Mouse (Mus musculus): ENCODE data around the gene Wnt3a. TPM values are rescaled to one million over a fixed set of nuclear protein-coding genes. Genes with fewer than 3 reads are reported as not detected.

The Wnt3a gene
- polyA plus RNA-seq (2015; fragmentation: Nextera tagmentation; extraction: Ambion mirVana), result 0.48 and 0.55 TPM in 2 replicates

DNA sequence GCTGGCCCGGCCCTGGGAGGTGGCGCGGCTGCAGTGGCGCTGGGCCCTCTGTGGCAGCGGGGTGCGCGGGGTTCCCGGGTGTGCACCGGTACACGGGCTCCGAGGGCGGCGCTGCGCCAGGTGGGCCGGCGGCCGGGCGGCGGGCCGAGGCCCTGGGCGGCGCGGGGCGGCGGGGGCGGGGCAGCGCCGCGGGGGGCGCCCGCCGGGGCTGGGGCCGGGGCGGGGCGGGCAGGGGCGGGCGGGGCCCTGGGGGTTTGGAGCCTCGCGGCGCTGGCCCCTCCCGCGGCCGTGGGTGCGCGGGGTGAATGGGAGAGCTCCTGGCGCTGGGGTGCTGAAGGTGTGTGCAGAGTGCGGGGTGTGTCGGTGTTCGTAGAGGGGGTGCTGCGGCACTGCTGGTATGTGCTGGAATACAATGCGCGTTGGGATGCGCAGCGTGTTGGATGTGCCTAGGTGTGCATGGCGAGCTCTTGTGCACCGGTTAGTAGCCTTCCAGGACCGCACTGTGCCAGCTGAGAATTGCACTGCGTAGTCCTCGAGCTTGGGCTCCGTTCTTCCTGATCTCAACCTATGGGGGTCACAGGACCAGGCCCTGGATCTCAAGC is at the start of gene Wnt3a:
Gene Wnt3a, minus strand, starts transcription at position 51 of the 602 bp plus-strand sequence.
- WGBS, result 1% methylated on average over 19 of the region's 60 CpGs
- H3K36me3 ChIP-seq (ENCODE audit: control insufficient read depth, insufficient read depth, low read length), result no peaks in the 10 kb centered on the region
- H3K4me3 ChIP-seq (ENCODE audit: low read length), result peak within 1 kb of the TSS; percentile 45
- H3K27ac ChIP-seq (ENCODE audit: low read length), result no peak within 1 kb of the TSS
- peaks cover 5% of the 10 kb centered on the region for H3K4me1 ChIP-seq (replicated peaks; ENCODE audit: control insufficient read depth, insufficient read depth, low read length)
- H3K9ac ChIP-seq (ENCODE audit: low read length), result no peak within 1 kb of the TSS
- H3K4me2 ChIP-seq (ENCODE audit: low read depth, low read length), result peak within 1 kb of the TSS; percentile 62
- H3K9me3 ChIP-seq (ENCODE audit: control insufficient read depth, low read length), result no peaks in the 10 kb centered on the region
- peak; percentile 39; the same call in 1 of the 2 replicates for ATAC-seq (ENCODE audit: low read depth)
- H3K27me3 ChIP-seq (ENCODE audit: control insufficient read depth, insufficient read depth, low read depth, low read length), result peaks cover 79% of the 10 kb centered on the region

DNA sequence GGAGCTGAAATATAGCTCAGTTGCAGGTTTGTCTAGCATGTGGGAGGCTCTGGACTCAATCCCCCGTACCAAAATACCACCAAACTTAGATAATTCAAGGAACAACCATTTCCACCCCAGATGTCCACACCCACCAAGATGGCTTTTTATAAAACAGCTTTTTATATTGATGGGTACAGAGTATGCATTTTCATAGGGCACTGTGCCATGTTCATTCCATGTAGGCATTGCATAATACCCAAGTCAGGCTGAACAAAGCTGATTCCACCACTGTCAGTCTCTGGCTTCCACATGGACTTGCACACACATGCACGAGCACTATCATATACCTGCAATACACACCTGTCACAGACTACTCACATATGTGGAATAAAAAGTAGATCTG is 48.2 kb upstream of the Wnt3a start:
- no peaks in the 10 kb centered on the region for H3K36me3 ChIP-seq (ENCODE audit: control insufficient read depth, insufficient read depth, low read length)
- H3K4me3 ChIP-seq (ENCODE audit: low read length), result no peak overlapping the region
- ATAC-seq (ENCODE audit: low read depth), result no peak
- H3K27ac ChIP-seq (ENCODE audit: low read length), result no peak overlapping the region
- no peak overlapping the region for H3K4me2 ChIP-seq (ENCODE audit: low read depth, low read length)
- WGBS, result 86% methylated on average over 2 of the region's 2 CpGs
- no peaks in the 10 kb centered on the region for H3K27me3 ChIP-seq (ENCODE audit: control insufficient read depth, insufficient read depth, low read depth, low read length)
- H3K4me1 ChIP-seq (replicated peaks; ENCODE audit: control insufficient read depth, insufficient read depth, low read length), result no peaks in the 10 kb centered on the region
- H3K9me3 ChIP-seq (ENCODE audit: control insufficient read depth, low read length), result no peaks in the 10 kb centered on the region
- no peak overlapping the region for H3K9ac ChIP-seq (ENCODE audit: low read length)

DNA sequence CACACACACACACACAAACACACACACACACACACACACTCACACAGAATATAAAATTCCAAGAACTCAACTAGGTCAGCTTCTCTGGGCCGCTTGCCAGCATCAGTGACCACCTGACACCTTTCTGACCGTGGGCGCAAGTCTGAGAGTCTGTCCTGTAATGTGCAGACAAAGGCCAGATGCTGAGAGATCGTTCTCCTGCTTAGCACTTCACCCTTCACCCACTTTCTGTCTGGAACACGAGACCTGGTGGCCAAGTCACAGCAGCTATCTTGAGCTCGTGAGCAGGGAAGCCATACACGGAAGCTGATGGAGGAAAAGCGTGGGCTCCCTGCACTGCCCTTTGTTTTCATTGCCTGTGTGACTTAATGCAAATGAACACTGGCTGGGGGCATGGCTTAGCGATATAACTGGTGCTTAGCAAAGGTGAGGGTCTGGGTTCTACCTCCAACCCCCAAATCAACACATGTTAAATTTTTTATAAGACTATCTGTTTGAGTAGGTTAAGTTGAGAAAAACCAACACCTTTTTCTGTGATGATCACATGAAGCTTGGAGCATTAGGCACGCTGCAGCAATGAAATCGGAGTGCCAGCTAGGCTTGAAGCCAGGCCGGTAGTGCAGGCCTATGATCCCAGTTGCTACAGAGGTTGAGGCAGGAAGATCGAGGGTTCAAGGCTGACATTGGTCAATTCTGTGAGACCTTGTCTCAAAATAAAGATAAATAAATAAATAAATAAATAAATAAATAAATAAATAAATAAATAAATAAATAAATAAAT is 47.6 kb upstream of the Wnt3a start:
- H3K27ac ChIP-seq (ENCODE audit: low read length), result no peak overlapping the region
- no peak overlapping the region for H3K9ac ChIP-seq (ENCODE audit: low read length)
- H3K4me2 ChIP-seq (ENCODE audit: low read depth, low read length), result no peak overlapping the region
- H3K36me3 ChIP-seq (ENCODE audit: control insufficient read depth, insufficient read depth, low read length), result no peaks in the 10 kb centered on the region
- ATAC-seq (ENCODE audit: low read depth), result 0 out of 2 replicates have a peak, but pooled peaks have one; percentile 10
- no peaks in the 10 kb centered on the region for H3K4me1 ChIP-seq (replicated peaks; ENCODE audit: control insufficient read depth, insufficient read depth, low read length)
- WGBS, result 55% methylated on average over 13 of the region's 13 CpGs
- H3K27me3 ChIP-seq (ENCODE audit: control insufficient read depth, insufficient read depth, low read depth, low read length), result no peaks in the 10 kb centered on the region
- H3K4me3 ChIP-seq (ENCODE audit: low read length), result no peak overlapping the region
- no peaks in the 10 kb centered on the region for H3K9me3 ChIP-seq (ENCODE audit: control insufficient read depth, low read length)

DNA sequence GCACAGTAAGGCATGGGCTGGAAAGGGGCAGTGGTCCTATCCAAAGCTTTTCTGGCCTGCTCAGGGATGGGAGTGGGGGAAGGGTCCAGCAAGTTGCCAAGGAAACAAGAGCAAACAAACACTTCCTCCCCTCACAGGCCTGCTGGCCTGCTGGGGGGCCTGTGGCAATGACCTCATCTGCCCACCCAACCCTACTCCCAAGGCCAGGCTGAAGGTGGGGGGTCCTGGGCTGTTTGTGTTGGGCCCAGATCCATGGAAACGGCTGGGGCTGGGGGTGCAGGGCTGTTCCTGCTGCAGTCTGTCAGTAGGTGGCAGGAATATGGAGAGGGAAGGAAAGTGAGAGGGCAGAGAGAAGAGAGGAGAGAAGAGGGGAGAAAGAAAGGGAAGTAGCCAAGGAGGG is 45.8 kb upstream of the Wnt3a start:
- H3K4me3 ChIP-seq (ENCODE audit: low read length), result no peak overlapping the region
- H3K27me3 ChIP-seq (ENCODE audit: control insufficient read depth, insufficient read depth, low read depth, low read length), result no peaks in the 10 kb centered on the region
- no peak overlapping the region for H3K4me2 ChIP-seq (ENCODE audit: low read depth, low read length)
- no peak overlapping the region for H3K27ac ChIP-seq (ENCODE audit: low read length)
- H3K9ac ChIP-seq (ENCODE audit: low read length), result no peak overlapping the region
- whole genome bisulfite sequencing, result 0% methylated on average over 1 of the region's 1 CpGs
- ATAC-seq (ENCODE audit: low read depth), result peak; percentile 53
- H3K4me1 ChIP-seq (replicated peaks; ENCODE audit: control insufficient read depth, insufficient read depth, low read length), result no peaks in the 10 kb centered on the region
- H3K36me3 ChIP-seq (ENCODE audit: control insufficient read depth, insufficient read depth, low read length), result no peaks in the 10 kb centered on the region
- no peaks in the 10 kb centered on the region for H3K9me3 ChIP-seq (ENCODE audit: control insufficient read depth, low read length)

- no peaks in the 10 kb centered on the region for H3K36me3 ChIP-seq (ENCODE audit: control insufficient read depth, insufficient read depth, low read length)
- H3K9me3 ChIP-seq (ENCODE audit: control insufficient read depth, low read length), result no peaks in the 10 kb centered on the region
- no peak overlapping the region for H3K27ac ChIP-seq (ENCODE audit: low read length)
- no peak overlapping the region for H3K4me2 ChIP-seq (ENCODE audit: low read depth, low read length)
- H3K9ac ChIP-seq (ENCODE audit: low read length), result no peak overlapping the region
- no peaks in the 10 kb centered on the region for H3K27me3 ChIP-seq (ENCODE audit: control insufficient read depth, insufficient read depth, low read depth, low read length)
- ATAC-seq (ENCODE audit: low read depth), result no peak; the same call in 1 of the 2 replicates
- no peaks in the 10 kb centered on the region for H3K4me1 ChIP-seq (replicated peaks; ENCODE audit: control insufficient read depth, insufficient read depth, low read length)
- WGBS, result 16% methylated on average over 2 of the region's 2 CpGs
- H3K4me3 ChIP-seq (ENCODE audit: low read length), result no peak overlapping the region
Observed at GRCm38 (mm10) chr11:59335942-59336341, 45.4 kb upstream of the Wnt3a start.

DNA sequence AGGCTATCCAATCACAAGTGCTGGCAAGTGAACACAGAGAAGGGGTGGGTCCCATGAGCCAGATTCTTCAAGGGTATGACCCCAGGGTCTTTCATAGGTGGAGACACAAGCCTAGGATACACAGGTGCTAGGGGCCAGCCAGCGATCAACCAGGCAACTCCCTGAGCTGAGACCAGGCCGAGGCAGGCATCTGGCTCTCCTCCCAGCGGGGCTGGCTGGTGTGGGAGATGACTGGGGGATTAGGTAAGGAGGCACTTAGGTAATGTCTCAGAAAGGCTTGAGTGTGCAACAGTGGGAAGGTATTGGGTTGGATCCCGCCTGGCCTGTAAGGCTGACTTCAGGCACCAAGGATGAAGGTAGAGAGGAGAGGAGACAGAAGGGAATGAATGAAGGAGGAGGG is 44.6 kb upstream of the Wnt3a start:
- no peaks in the 10 kb centered on the region for H3K36me3 ChIP-seq (ENCODE audit: control insufficient read depth, insufficient read depth, low read length)
- 67% methylated on average over 4 of the region's 4 CpGs for WGBS
- H3K4me2 ChIP-seq (ENCODE audit: low read depth, low read length), result no peak overlapping the region
- no peaks in the 10 kb centered on the region for H3K9me3 ChIP-seq (ENCODE audit: control insufficient read depth, low read length)
- H3K9ac ChIP-seq (ENCODE audit: low read length), result no peak overlapping the region
- 0 out of 2 replicates have a peak, but pooled peaks cover 2% of the 10 kb centered on the region for H3K4me1 ChIP-seq (replicated peaks; ENCODE audit: control insufficient read depth, insufficient read depth, low read length)
- no peaks in the 10 kb centered on the region for H3K27me3 ChIP-seq (ENCODE audit: control insufficient read depth, insufficient read depth, low read depth, low read length)
- no peak overlapping the region for H3K4me3 ChIP-seq (ENCODE audit: low read length)
- ATAC-seq (ENCODE audit: low read depth), result no peak
- no peak overlapping the region for H3K27ac ChIP-seq (ENCODE audit: low read length)

DNA sequence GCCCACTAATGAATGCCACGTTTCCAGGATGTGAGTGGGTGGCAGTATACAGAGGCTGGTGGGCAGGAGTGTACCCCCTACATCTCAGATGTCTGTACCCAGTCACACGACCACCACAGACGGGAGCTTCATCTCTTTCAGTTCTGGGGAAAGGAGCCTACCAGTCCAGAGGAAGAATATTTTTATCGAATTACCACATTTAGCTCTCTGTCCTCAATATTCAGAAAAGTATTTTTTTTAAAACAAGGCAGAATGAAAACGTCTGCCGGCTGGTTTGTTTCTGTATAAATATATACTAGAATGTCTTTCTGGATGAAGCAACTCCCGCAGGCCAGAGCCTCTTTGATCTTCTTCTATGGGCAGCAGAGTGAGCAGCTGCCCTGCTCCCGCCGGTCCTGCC is 42.4 kb upstream of the Wnt3a start:
- H3K9me3 ChIP-seq (ENCODE audit: control insufficient read depth, low read length), result no peaks in the 10 kb centered on the region
- no peaks in the 10 kb centered on the region for H3K36me3 ChIP-seq (ENCODE audit: control insufficient read depth, insufficient read depth, low read length)
- H3K9ac ChIP-seq (ENCODE audit: low read length), result no peak overlapping the region
- no peak overlapping the region for H3K27ac ChIP-seq (ENCODE audit: low read length)
- peaks cover 2% of the 10 kb centered on the region; the same call in 1 of the 2 replicates for H3K4me1 ChIP-seq (replicated peaks; ENCODE audit: control insufficient read depth, insufficient read depth, low read length)
- H3K4me3 ChIP-seq (ENCODE audit: low read length), result no peak overlapping the region
- no peaks in the 10 kb centered on the region for H3K27me3 ChIP-seq (ENCODE audit: control insufficient read depth, insufficient read depth, low read depth, low read length)
- H3K4me2 ChIP-seq (ENCODE audit: low read depth, low read length), result no peak overlapping the region
- no peak for ATAC-seq (ENCODE audit: low read depth)
- 35% methylated on average over 9 of the region's 9 CpGs for WGBS

DNA sequence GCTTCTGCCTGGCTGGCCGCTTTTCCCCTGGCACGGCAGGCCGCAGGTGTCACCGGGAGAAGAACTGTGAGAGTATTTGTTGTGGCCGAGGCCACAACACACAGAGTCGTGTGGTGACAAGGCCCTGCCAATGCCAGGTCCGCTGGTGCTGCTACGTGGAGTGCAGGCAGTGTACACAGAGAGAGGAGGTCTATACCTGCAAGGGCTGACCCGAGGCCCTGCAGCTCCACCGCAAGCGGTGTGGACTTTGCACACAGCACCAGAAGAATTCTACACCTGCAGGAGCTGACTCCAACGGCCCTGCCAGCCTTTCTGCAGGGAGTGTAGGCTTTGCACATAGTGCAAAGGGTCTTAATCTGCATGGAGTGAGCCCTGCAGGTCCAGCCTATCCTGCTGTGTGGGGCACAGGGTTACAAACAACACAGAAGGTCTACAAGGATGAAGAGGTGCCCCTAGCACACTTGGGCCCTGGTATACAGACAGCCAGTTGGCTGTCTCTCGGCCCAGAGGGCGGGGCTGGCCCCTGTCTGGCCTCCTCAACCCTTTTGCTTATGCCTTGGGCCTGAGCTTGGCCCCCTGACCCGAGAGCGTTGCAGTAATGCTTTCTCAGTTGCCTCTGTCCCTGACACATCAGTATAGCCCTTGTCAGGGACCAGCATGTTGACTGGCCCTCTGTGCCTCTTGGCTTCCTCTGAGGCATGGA is 40.8 kb upstream of the Wnt3a start:
- no peak for ATAC-seq (ENCODE audit: low read depth)
- H3K4me3 ChIP-seq (ENCODE audit: low read length), result no peak overlapping the region
- H3K27me3 ChIP-seq (ENCODE audit: control insufficient read depth, insufficient read depth, low read depth, low read length), result no peaks in the 10 kb centered on the region
- peaks cover 2% of the 10 kb centered on the region; the same call in 1 of the 2 replicates for H3K4me1 ChIP-seq (replicated peaks; ENCODE audit: control insufficient read depth, insufficient read depth, low read length)
- H3K9me3 ChIP-seq (ENCODE audit: control insufficient read depth, low read length), result no peaks in the 10 kb centered on the region
- H3K4me2 ChIP-seq (ENCODE audit: low read depth, low read length), result no peak overlapping the region
- no peaks in the 10 kb centered on the region for H3K36me3 ChIP-seq (ENCODE audit: control insufficient read depth, insufficient read depth, low read length)
- 68% methylated on average over 16 of the region's 16 CpGs for WGBS
- H3K27ac ChIP-seq (ENCODE audit: low read length), result no peak overlapping the region
- no peak overlapping the region for H3K9ac ChIP-seq (ENCODE audit: low read length)

- H3K36me3 ChIP-seq (ENCODE audit: control insufficient read depth, insufficient read depth, low read length), result no peaks in the 10 kb centered on the region
- H3K9me3 ChIP-seq (ENCODE audit: control insufficient read depth, low read length), result no peaks in the 10 kb centered on the region
- H3K4me1 ChIP-seq (replicated peaks; ENCODE audit: control insufficient read depth, insufficient read depth, low read length), result peaks cover 2% of the 10 kb centered on the region; the same call in 1 of the 2 replicates
- no peaks in the 10 kb centered on the region for H3K27me3 ChIP-seq (ENCODE audit: control insufficient read depth, insufficient read depth, low read depth, low read length)
- H3K4me3 ChIP-seq (ENCODE audit: low read length), result no peak overlapping the region
- H3K27ac ChIP-seq (ENCODE audit: low read length), result no peak overlapping the region
- H3K9ac ChIP-seq (ENCODE audit: low read length), result no peak overlapping the region
- no peak overlapping the region for H3K4me2 ChIP-seq (ENCODE audit: low read depth, low read length)
- WGBS, result 36% methylated on average over 5 of the region's 5 CpGs
- ATAC-seq (ENCODE audit: low read depth), result peak; percentile 51; the same call in 1 of the 2 replicates
Observed at GRCm38 (mm10) chr11:59330560-59330959, 40.0 kb upstream of the Wnt3a start.
